Mouse (Mus musculus) liver, adult 2 months (tissue): Measurements from ENCODE around the gene Gm12184.

Experiments
- CTCF ChIP-seq: fragments of 200-500 bp; IDR thresholded peaks from 2 replicates; pipeline ENCODE4 v1.5.1; 2011; ENCODE audit warnings: low read depth, low read length, control low read depth
- POLR2A ChIP-seq: fragments of 200-500 bp; IDR thresholded peaks from 2 replicates; pipeline ENCODE4 v1.6.1; 2011; ENCODE audit warnings: low read length, control low read depth; ENCODE audit not compliant: insufficient read depth; ENCODE audit errors: extremely low read depth

DNA sequence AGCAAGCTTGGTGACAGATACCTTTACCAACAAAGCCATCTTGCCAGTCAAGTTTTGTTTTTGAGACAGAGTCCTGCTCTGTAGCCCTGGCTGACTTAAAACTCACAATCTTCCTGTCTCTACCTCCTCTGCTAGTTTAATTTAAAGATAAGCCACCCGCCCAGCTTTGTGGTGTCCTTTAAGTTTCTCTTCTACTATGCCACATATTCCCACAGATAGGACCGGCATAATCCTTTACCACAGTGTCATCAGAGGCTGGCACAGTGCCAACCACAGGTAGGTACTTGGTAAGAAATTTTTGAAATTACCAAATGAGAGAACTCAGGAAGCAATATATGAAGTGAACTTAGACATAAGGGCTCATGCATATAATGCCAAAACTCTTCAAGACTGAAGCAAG, 16.3 kb downstream of the Gm12184 start:
- no peak for TF ChIP-seq POLR2A
- no peak for TF ChIP-seq CTCF
